ENCODE assay signal across 12 mouse cellular contexts in genomic region chr1:181233734-181234133, GRCm38 (mm10). TPM values are rescaled to one million over a fixed set of nuclear protein-coding genes. Genes with fewer than 3 reads are reported as not detected.
DNase-seq lines count a peak whose midpoint lies in the region; ATAC-seq and TF ChIP-seq lines count a peak whose summit lies in the region.
"Had no signal": no experiment of that assay in that cellular context is flagged by ENCODE, and none has a peak within 500 bp of the region (broad histone marks: within the 10 kb centered on the region; RNA-seq: fewer than 3 reads in every experiment).

No protein-coding gene starts in this region.

- 87% methylated on average over 6 of the region's 6 CpGs for WGBS in heart, embryonic 13.5 days
- WGBS in lung, postnatal 0 days, result 80% methylated on average over 6 of the region's 6 CpGs
- WGBS in embryonic facial prominence, embryonic 12.5 days, result 84% methylated on average over 6 of the region's 6 CpGs
- WGBS in liver, postnatal 0 days (ENCODE audit: insufficient replicate concordance), result 79% methylated on average over 6 of the region's 6 CpGs

- H3K9me3 ChIP-seq in heart, embryonic 13.5 days, result no peaks in the 10 kb centered on the region
- H3K9me3 ChIP-seq in lung, postnatal 0 days (ENCODE audit: low read length), result no peaks in the 10 kb centered on the region
- H3K9me3 ChIP-seq in embryonic facial prominence, embryonic 12.5 days, result no peaks in the 10 kb centered on the region
- no peaks in the 10 kb centered on the region for H3K9me3 ChIP-seq in liver, postnatal 0 days (ENCODE audit: low read length)

- TF ChIP-seq EP300 in lung, postnatal 0 days (IDR thresholded peaks at IDR 0.05), result no peak
- no peak for TF ChIP-seq EP300 in liver, postnatal 0 days (IDR thresholded peaks at IDR 0.05; ENCODE audit: low read depth)

- peak overlapping the region; percentile 73 for H3K9ac ChIP-seq in heart, embryonic 13.5 days
- no peak overlapping the region for H3K9ac ChIP-seq in lung, postnatal 0 days (replicated peaks; ENCODE audit: low read depth)
- H3K9ac ChIP-seq in embryonic facial prominence, embryonic 12.5 days, result no peak overlapping the region
- peak overlapping the region; percentile 27; the same call in 1 of the 2 replicates for H3K9ac ChIP-seq in liver, postnatal 0 days (replicated peaks)

- peak overlapping the region; percentile 65 for H3K4me2 ChIP-seq in heart, embryonic 13.5 days
- peak overlapping the region; percentile 25 for H3K4me2 ChIP-seq in lung, postnatal 0 days (replicated peaks; ENCODE audit: low read depth, low read length)
- H3K4me2 ChIP-seq in embryonic facial prominence, embryonic 12.5 days (replicated peaks), result peak overlapping the region; percentile 26; the same call in 1 of the 2 replicates
- H3K4me2 ChIP-seq in liver, postnatal 0 days (ENCODE audit: low read depth, low read length), result peak overlapping the region; percentile 58

- ATAC-seq in heart, embryonic 13.5 days (ENCODE audit: extremely low read depth, insufficient number of reproducible peaks, low FRiP score, low TSS enrichment), result no peak
- no peak for ATAC-seq in lung, postnatal 0 days
- no peak for ATAC-seq in embryonic facial prominence, embryonic 12.5 days (ENCODE audit: insufficient number of reproducible peaks, insufficient read depth, low FRiP score, low TSS enrichment)
- no peak for ATAC-seq in liver, postnatal 0 days
- ATAC-seq: hindbrain, embryonic 16.5 days; midbrain, embryonic 16.5 days had no signal

- H3K27me3 ChIP-seq in heart, embryonic 13.5 days (replicated peaks), result no peaks in the 10 kb centered on the region
- no peaks in the 10 kb centered on the region for H3K27me3 ChIP-seq in lung, postnatal 0 days (replicated peaks; ENCODE audit: insufficient read depth, low read length)
- no peaks in the 10 kb centered on the region for H3K27me3 ChIP-seq in embryonic facial prominence, embryonic 12.5 days
- no peaks in the 10 kb centered on the region for H3K27me3 ChIP-seq in liver, postnatal 0 days (ENCODE audit: insufficient read depth, low read length)

- TF ChIP-seq CTCF in lung, postnatal 0 days (IDR thresholded peaks at IDR 0.05), result no peak
- no peak for TF ChIP-seq CTCF in liver, postnatal 0 days (IDR thresholded peaks at IDR 0.05; ENCODE audit: low read depth)

- peaks cover 37% of the 10 kb centered on the region for H3K4me1 ChIP-seq in heart, embryonic 13.5 days
- peaks cover 4% of the 10 kb centered on the region; the same call in 1 of the 2 replicates for H3K4me1 ChIP-seq in lung, postnatal 0 days (ENCODE audit: insufficient read depth, low read depth, low read length)
- peaks cover 7% of the 10 kb centered on the region for H3K4me1 ChIP-seq in embryonic facial prominence, embryonic 12.5 days
- peaks cover 36% of the 10 kb centered on the region for H3K4me1 ChIP-seq in liver, postnatal 0 days (ENCODE audit: insufficient read depth)

- intact Hi-C loops in heart, postnatal 10 days (cut with DNase I), result loop anchor here (5.0 kb wide), 1 partner anchor 51 kb away; no protein-coding TSS in a partner anchor

- no peak for DNase-seq in heart, postnatal 10 days
- no peak for DNase-seq in lung, postnatal 0 days (ENCODE audit: low spot score)
- DNase-seq in lung, postnatal 10 days, result no peak
- DNase-seq in liver, postnatal 0 days, result no peak
- no peak for DNase-seq in T-cell, adult 2 months (ENCODE audit: low spot score)
- no peak for DNase-seq in cerebellum, postnatal 36 days
- DNase-seq: cerebellum, adult 2 months; right cerebral cortex, adult 18-20 months had no signal

- 0 out of 2 replicates have a peak overlapping the region, but pooled peaks have one; percentile 56 for H3K27ac ChIP-seq in heart, embryonic 13.5 days (replicated peaks)
- no peak overlapping the region for H3K27ac ChIP-seq in lung, postnatal 0 days (ENCODE audit: low read length)
- no peak overlapping the region for H3K27ac ChIP-seq in embryonic facial prominence, embryonic 12.5 days
- H3K27ac ChIP-seq in liver, postnatal 0 days (ENCODE audit: low read depth), result peak overlapping the region; percentile 58

- H3K36me3 ChIP-seq in heart, embryonic 13.5 days, result no peaks in the 10 kb centered on the region
- H3K36me3 ChIP-seq in lung, postnatal 0 days (ENCODE audit: insufficient read depth, low read length), result no peaks in the 10 kb centered on the region
- no peaks in the 10 kb centered on the region for H3K36me3 ChIP-seq in embryonic facial prominence, embryonic 12.5 days
- no peaks in the 10 kb centered on the region for H3K36me3 ChIP-seq in liver, postnatal 0 days (replicated peaks; ENCODE audit: insufficient read depth, low read length)

- H3K4me3 ChIP-seq in heart, embryonic 13.5 days, result peak overlapping the region; percentile 34; the same call in 1 of the 2 replicates
- no peak overlapping the region for H3K4me3 ChIP-seq in lung, postnatal 0 days (ENCODE audit: low read depth, low read length)
- no peak overlapping the region for H3K4me3 ChIP-seq in embryonic facial prominence, embryonic 12.5 days
- peak overlapping the region; percentile 23; the same call in 1 of the 2 replicates for H3K4me3 ChIP-seq in liver, postnatal 0 days (ENCODE audit: low read depth, low read length)

RNA-seq across cellular contexts. Expression of gene Wdr26, which starts 21.9 kb away (rescaled TPM):
- 25.9 and 26.7 TPM in 2 replicates for polyA plus RNA-seq in heart, embryonic 13.5 days (2015; fragmentation: Nextera tagmentation; extraction: Ambion mirVana)
- total RNA-seq in heart, postnatal 10 days (2021), result 100 to 1,000 TPM; 135 to 147 TPM
- polyA plus RNA-seq in lung, postnatal 0 days (2015; fragmentation: Nextera tagmentation; extraction: Ambion mirVana), result 49.1 and 50.9 TPM in 2 replicates
- 38.0 and 42.2 TPM in 2 replicates for polyA plus RNA-seq in embryonic facial prominence, embryonic 12.5 days (2016; fragmentation: Nextera tagmentation; extraction: Ambion mirVana)
- 39.4 and 40.1 TPM in 2 replicates for polyA plus RNA-seq in liver, postnatal 0 days (2015; fragmentation: Nextera tagmentation; extraction: Ambion mirVana)

Comparison
In these comparisons a context has a peak if more than half of its experiments do, and no peak if none do; other contexts are left out.
1. H3K27ac ChIP-seq: peak in heart, embryonic 13.5 days (single experiment) and liver, postnatal 0 days (single experiment); none in lung, postnatal 0 days (single experiment) and embryonic facial prominence, embryonic 12.5 days (single experiment).
2. H3K4me3 ChIP-seq: peak in heart, embryonic 13.5 days (single experiment) and liver, postnatal 0 days (single experiment); none in lung, postnatal 0 days (single experiment) and embryonic facial prominence, embryonic 12.5 days (single experiment).
3. H3K9ac ChIP-seq: peak in heart, embryonic 13.5 days (single experiment) and liver, postnatal 0 days (single experiment); none in lung, postnatal 0 days (single experiment) and embryonic facial prominence, embryonic 12.5 days (single experiment).
4. Peak in every context shown above with its lines, with median percentiles within 50 percentile points of each other: H3K4me2 ChIP-seq.